Mouse (Mus musculus) limb, embryonic 14.5 days (tissue): ENCODE measurements around the gene Lrba. TPM values are rescaled to one million over a fixed set of nuclear protein-coding genes. Genes with fewer than 3 reads are reported as not detected.

Source experiments
- ATAC-seq: fragments of 200-750 bp; cut with Nextera tagmentation; 2 replicates; pipeline ENCODE4 v1.8.0; 2017; ENCODE audit warnings: low read depth, moderate number of reproducible peaks, moderate TSS enrichment; ENCODE audit not compliant: low FRiP score
- DNase-seq: peaks from one replicate; pipeline ENCODE4 v3.0.0-alpha.2; 2015; ENCODE audit warnings: low spot score
- H3K27ac ChIP-seq: fragments of 300-500 bp; sonication (generic); replicated peaks from 2 replicates; pipeline ENCODE4 v1.5.1; 2014; ENCODE audit warnings: low read depth, mild to moderate bottlenecking, low read length, moderate library complexity, mixed read lengths
- H3K27me3 ChIP-seq: fragments of 300-500 bp; sonication (generic); 2 replicates; pipeline ENCODE4 v1.6.1; 2014; ENCODE audit warnings: low read length, mixed read lengths; ENCODE audit not compliant: control insufficient read depth, insufficient read depth
- H3K36me3 ChIP-seq: fragments of 300-500 bp; sonication (generic); 2 replicates; pipeline ENCODE4 v1.6.1; 2014; ENCODE audit warnings: mild to moderate bottlenecking, low read length, moderate library complexity, mixed read lengths; ENCODE audit not compliant: control insufficient read depth, insufficient read depth
- H3K4me1 ChIP-seq: fragments of 300-500 bp; sonication (generic); 2 replicates; pipeline ENCODE4 v1.6.1; 2014; ENCODE audit warnings: antibody characterized with exemption, low read length, mixed read lengths; ENCODE audit not compliant: control insufficient read depth, insufficient read depth
- H3K4me2 ChIP-seq: fragments of 300-500 bp; sonication (generic); replicated peaks from 2 replicates; pipeline ENCODE4 v1.6.1; 2014; ENCODE audit warnings: low read depth, mild to moderate bottlenecking, low read length, moderate library complexity; ENCODE audit not compliant: severe bottlenecking
- H3K4me3 ChIP-seq: fragments of 300-500 bp; sonication (generic); replicated peaks from 2 replicates; pipeline ENCODE4 v1.5.1; 2014; ENCODE audit warnings: low read length
- H3K9ac ChIP-seq: fragments of 300-500 bp; sonication (generic); 2 replicates; pipeline ENCODE4 v1.6.1; 2014; ENCODE audit warnings: mild to moderate bottlenecking, low read depth, low read length, moderate library complexity; ENCODE audit not compliant: severe bottlenecking
- H3K9me3 ChIP-seq: fragments of 300-500 bp; sonication (generic); 2 replicates; pipeline ENCODE4 v1.6.1; 2016; ENCODE audit warnings: low read length; ENCODE audit not compliant: control insufficient read depth
- POLR2A ChIP-seq: fragments of 200-500 bp; IDR thresholded peaks from 2 replicates; pipeline ENCODE4 v1.8.0; 2012; ENCODE audit warnings: inconsistent platforms, mild to moderate bottlenecking, moderate library complexity, borderline replicate concordance; ENCODE audit not compliant: insufficient read depth, insufficient read length; ENCODE audit errors: extremely low read depth
- WGBS: fragments of 180-500 bp; shearing (Covaris S2); extraction: QIAGEN DNeasy Blood & Tissue Kit; methylation state at CpG from one replicate; pipeline ENCODE4 v1.1.7; 2014; 5-methylcytosine and 5-hydroxymethylcytosine counted together
- polyA plus RNA-seq, 2 experiments: library from polyadenylated mRNA; depleted of rRNA in 1 of 2; stranded (reverse) in 1 of 2; unstranded in 1 of 2; fragments of >200 nt; fragmentation: Nextera tagmentation in 1 of 2; extraction: Ambion mirVana in 1 of 2; gene quantifications; 2 replicates each; pipeline versions ENCODE4 v1.2.1 to v1.2.3; 2012 to 2014

Gene Lrba
- polyA plus RNA-seq, 2 experiments: 8.9 to 13.6 TPM

DNA sequence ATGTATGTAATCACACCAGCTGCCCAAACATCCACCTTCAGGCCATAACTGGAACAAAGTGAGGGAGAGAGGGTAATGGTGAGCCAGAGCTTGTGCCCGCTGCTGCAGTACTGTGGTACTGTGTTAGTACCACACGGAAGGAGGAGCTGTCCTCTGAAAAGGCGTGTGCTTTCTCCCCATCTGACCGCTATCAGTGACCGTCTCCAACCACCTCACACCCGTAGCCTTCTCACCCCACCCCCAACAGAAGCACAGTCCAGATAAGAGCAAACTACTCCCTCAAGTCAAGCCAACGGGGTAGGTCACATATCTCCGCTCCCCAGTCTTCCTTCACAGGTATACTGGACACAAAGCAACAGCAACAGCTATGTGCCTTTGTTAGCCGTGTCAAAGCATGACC, 574.6 kb downstream of the Lrba start:
- DNase-seq: no peak
- Histone ChIP-seq H3K4me2 (no peak overlapping the region), H3K27ac (no peak overlapping the region), H3K4me3 (no peak overlapping the region), H3K36me3 (no peaks in the 10 kb centered on the region), H3K27me3 (no peaks in the 10 kb centered on the region), H3K9me3 (no peaks in the 10 kb centered on the region), H3K4me1 (peaks cover 12% of the 10 kb centered on the region), H3K9ac (no peak overlapping the region)
- no peak for TF ChIP-seq POLR2A
- ATAC-seq: no peak
- 89% methylated on average over 9 of the region's 9 CpGs for WGBS

DNA sequence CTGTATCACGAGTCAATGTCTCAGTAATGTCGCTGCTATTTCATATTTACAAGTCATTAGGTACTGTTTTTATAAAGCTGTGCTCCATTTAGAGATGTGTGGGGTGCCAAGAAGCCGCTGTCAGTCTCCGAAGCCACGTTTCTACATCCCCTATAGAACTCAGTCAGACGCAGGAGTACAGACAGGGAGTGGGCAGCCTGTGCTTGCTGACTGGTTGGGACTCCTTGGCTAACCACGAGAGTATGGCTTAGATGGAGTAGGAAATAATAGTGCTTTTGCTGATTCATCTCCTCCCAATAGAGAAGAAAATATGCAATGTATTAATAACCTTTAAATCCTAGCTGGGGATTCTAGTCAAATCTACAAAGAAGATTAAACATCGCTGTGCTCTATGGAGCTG, 576.4 kb downstream of the Lrba start:
- DNase-seq (no peak), ATAC-seq (no peak)
- no peak overlapping the region for H3K4me2 ChIP-seq
- no peaks in the 10 kb centered on the region for H3K36me3 ChIP-seq
- no peak for TF ChIP-seq POLR2A
- no peaks in the 10 kb centered on the region for H3K27me3 ChIP-seq
- H3K9me3 ChIP-seq: no peaks in the 10 kb centered on the region
- 70% methylated on average over 8 of the region's 8 CpGs for WGBS
- peaks cover 12% of the 10 kb centered on the region for H3K4me1 ChIP-seq
- no peak overlapping the region for H3K4me3 ChIP-seq
- no peak overlapping the region for H3K27ac ChIP-seq
- H3K9ac ChIP-seq: no peak overlapping the region

DNA sequence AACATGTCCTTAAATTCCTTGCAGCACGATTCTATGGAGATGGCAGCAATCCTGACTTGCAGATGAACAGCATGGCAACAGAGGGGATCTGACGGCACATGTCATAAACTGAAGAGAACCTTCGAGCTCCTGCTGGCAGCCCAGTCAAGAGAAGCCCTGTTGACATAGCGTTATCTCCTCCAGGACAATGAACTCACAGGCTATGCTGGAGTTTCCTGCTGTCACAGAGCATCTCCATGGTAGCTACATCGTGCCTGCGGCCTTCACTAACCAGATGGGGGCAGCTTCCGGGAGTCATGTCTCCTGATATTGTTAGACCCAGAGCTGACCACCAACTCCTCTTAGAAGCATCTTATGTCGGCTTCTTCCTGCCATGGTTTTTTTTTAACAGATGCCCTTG, 578.3 kb downstream of the Lrba start:
- Histone ChIP-seq H3K9me3 (no peaks in the 10 kb centered on the region), H3K4me3 (no peak overlapping the region), H3K27ac (no peak overlapping the region), H3K27me3 (no peaks in the 10 kb centered on the region), H3K4me2 (no peak overlapping the region), H3K9ac (no peak overlapping the region), H3K36me3 (no peaks in the 10 kb centered on the region), H3K4me1 (peaks cover 13% of the 10 kb centered on the region)
- no peak for TF ChIP-seq POLR2A
- WGBS: 78% methylated on average over 8 of the region's 8 CpGs
- DNase-seq: no peak
- ATAC-seq: no peak

DNA sequence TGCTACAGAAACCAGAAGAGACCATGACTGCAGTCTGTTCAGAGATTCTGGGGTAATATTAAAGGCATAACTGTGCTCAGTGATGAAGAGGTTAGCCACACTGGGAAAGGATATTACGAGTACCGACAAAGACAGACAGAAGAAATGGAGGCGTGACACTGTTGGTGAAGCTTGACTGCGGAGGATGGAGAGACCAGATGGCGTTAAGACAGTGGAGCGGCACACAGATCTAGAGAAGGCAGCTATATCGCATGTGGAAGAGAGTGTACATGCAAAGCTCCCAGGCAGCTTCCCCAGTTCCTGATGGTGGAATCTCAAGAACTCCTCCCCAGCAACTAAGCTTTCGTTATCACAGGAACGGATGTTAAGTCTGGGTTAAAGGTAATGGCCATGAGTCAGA, 579.8 kb downstream of the Lrba start:
- Histone ChIP-seq H3K27ac (no peak overlapping the region), H3K4me1 (peaks cover 15% of the 10 kb centered on the region), H3K9ac (no peak overlapping the region), H3K4me2 (no peak overlapping the region), H3K4me3 (no peak overlapping the region), H3K27me3 (no peaks in the 10 kb centered on the region), H3K36me3 (no peaks in the 10 kb centered on the region), H3K9me3 (no peaks in the 10 kb centered on the region)
- ATAC-seq (no peak), DNase-seq (no peak)
- TF ChIP-seq POLR2A: no peak
- WGBS: 89% methylated on average over 9 of the region's 9 CpGs

DNA sequence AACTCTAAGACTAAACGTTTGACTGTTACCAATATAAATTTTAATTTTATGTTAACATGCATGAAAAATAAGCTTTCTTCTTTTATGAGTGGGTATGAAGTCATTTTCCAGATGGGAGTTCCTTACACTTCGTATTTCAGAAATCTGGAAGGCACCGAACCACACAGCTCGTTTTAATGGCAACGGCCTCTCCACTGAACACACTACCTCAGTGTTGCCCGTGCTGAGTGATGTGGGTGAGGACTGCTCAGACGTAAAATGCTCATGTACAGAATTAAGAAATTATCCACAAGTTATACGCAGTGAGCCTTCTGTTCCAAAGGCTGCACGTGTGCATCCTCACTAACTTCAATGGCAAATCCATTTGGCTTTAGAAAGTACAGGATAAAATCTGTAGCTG, 582.4 kb downstream of the Lrba start:
- ATAC-seq (peak; percentile 37; the same call in 1 of the 2 replicates), DNase-seq (no peak)
- no peaks in the 10 kb centered on the region for H3K9me3 ChIP-seq
- no peaks in the 10 kb centered on the region for H3K36me3 ChIP-seq
- H3K27me3 ChIP-seq: no peaks in the 10 kb centered on the region
- TF ChIP-seq POLR2A: no peak
- no peak overlapping the region for H3K9ac ChIP-seq
- 57% methylated on average over 9 of the region's 9 CpGs for WGBS
- H3K27ac ChIP-seq: no peak overlapping the region
- no peak overlapping the region for H3K4me2 ChIP-seq
- no peak overlapping the region for H3K4me3 ChIP-seq
- H3K4me1 ChIP-seq: peaks cover 18% of the 10 kb centered on the region
